Mouse (Mus musculus) gastrocnemius, postnatal 10 days (tissue): ENCODE measurements around the gene Kcnk4. TPM values are rescaled to one million over a fixed set of nuclear protein-coding genes. Genes with fewer than 3 reads are reported as not detected.

ENCODE experiments used
- DNase-seq: peaks from one replicate; pipeline ENCODE4 v3.0.0; 2021; ENCODE audit warnings: mixed read lengths
- total RNA-seq, 2 experiments: library from RNA; stranded (reverse); gene quantifications; 2 replicates each; pipeline ENCODE4 v1.2.3; 2021

Kcnk4 gene
- total RNA-seq, 2 experiments from 2014 or later = not detected

DNA sequence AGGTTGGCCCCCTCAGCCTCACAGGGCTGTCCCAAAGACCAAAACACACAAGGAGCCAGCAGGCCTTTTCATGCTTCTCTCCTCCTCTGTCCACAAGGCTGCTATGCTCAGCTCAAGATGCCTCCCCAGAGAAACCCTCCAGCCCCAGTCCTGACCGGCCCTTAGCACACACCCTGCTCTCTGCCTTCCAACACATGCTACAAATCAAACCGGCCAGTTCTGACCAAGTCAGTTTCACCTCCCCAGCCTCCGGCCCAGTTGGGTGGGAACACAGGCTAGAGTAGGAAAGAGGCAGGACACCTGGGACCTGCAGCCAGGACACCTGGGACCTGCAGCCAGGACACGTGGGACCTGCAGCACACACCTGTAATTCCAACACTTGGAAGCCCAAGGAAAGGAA lies 17.8 kb downstream of the Kcnk4 start:
- DNase-seq = no peak

DNA sequence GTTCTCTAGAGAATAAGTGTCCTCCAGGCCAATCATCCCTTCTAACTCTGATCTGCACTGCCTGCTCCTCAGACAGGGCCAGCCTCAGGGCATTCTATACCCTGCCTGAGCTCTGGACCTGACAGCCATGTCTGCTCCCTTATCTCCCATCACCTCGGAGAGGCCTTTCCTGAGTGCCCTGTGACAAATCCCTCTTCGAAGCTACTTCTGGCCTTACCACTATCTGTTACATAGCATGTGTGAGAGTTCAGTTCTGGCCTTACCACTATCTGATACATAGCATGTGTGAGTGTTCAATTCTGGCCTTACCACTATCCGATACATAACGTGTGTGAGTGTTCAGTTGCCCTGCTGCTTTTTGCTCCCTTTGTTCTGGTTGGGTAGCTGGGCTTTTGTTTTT lies 19.0 kb downstream of the Kcnk4 start:
- no peak for DNase-seq

DNA sequence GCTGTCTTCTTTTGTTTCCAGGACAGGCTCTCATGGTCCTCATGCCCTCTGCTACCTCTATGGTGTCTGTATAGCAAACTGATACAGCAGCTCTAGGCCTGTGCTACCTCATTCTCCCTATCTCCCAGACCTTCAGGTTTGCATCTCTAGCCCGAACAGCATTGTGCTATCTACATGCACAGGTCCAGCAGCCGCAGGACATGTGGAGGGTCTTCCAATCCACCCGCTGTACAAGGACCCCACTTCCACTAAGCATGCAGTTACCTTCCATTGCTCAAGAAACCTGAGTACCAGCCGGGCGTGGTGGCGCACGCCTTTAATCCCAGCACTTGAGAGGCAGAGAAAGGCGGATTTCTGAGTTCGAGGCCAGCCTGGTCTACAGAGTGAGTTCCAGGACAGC lies 19.8 kb downstream of the Kcnk4 start:
- DNase-seq = no peak

DNA sequence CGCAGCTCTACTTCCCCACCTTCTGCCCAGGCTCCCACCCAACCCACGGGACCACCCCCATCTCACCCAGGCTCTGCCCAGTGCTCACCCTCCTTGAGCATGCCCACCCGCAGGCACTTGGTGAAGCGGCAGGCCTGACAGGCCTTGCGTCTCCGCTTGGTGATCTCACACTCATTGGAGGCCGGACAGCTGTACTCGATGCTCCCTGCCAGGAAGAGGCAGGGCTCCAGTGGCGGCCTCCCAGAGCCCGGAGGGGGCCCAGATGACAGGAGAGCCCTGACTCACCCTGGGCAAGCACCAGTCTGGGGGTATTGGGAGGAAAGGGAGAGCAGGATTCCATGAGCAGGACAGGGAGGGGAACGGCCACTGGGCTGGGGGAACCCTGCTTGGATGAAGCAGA lies 20.3 kb downstream of the Kcnk4 start:
- DNase-seq = peak; percentile 43

- no peak for DNase-seq
These were observed 21.3 kb downstream of the Kcnk4 start for GRCm38 (mm10) chr19:6913036-6913435.

DNA sequence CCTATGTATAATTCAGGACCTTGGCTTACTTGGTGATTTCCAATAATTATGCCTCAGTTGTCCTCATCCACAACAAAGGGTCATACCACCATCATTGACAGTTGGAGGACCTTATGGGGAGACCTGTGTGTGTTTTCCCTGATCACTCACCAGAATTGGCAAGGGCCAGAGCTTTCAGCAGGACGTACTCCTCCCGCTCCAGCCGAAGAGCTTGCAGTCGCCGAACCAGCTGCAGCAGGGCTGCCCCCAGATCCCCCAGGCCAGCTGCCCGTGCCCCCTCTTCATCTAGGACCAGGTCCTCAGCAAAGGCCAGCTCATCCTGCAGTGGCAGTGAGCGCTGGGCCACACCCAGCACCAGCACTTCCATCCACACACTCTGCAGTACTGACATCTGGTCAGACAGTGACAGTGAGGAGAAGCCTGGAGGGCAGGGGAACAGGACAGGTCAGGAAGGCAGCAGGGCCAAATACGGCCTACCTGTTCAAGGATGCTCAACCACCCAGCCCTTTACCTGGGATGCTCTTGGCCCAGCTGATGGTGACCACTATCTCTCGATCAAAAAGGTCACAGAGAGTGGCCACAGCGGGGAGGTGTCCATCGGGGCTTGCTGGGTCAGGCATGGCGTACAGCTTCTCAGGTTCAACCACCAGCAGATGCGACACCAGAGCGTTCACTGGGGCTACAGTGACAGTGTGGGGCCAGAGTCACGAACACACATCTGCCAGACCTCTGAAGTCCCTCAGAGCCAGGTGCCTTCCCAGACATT lies 21.9 kb downstream of the Kcnk4 start:
- no peak for DNase-seq

- peak; percentile 5 for DNase-seq
These were observed 22.9 kb downstream of the Kcnk4 start for GRCm38 (mm10) chr19:6911101-6912074.

DNA sequence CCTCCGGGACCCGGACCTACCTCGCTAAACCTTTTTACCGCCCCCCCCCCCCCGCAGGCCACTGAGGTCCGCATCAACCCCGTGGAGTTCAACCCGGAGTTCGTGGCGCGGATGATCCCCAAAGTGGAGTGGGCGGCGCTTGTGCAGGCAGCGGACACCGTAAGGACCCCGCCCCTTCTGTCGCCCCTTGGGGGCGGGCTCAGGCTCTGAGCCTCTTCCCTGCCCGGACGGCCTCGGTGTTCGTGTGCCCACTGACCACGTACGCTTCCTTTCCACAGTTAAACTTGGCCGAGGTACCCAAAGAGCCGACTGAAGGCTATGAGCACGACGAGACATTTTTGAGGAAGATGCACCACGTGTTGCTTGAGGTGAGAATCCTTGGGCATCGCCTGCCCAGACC lies 24.0 kb downstream of the Kcnk4 start:
- DNase-seq = peak; percentile 45

DNA sequence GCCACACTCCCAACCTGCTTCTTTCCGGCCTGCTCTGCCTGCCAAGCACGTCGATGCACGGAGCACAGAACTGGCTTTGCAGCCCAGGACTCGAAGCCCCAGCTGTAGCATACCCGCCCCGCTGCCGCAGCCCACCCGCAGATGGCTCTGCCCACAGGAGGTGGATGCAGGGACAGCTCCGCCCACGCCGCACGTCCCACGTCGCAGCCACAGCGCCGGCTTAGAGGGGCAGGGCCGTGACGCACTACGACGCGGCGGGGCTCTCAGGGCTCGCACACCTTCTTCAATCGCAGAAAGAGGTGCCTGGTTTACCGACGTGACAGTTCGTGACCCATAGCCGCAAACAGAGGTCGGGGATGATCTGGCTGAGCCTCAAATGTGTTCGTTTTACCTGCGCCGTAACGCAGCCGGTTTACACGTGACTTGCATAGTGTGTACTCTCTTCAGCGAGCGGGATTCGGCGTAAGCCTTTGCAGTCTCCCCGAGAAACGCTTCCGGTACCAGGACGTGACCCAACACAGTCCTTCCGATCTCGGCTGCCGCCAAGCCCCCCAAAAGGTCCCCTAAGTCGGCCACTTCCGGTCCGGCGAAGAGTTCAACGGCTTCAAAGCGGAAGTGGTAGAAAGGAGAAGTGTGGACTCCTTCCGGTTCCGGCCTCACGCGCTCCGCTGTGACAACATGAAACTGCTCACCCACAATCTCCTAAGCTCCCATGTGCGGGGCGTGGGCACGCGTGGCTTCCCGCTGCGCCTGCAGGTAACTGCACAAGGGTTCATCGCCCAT lies 24.6 kb downstream of the Kcnk4 start, which contains the start of the genes Trmt112 and Prdx5:
TSS of gene Trmt112 (plus strand) at position 192 of the 783 bp plus-strand sequence.
TSS of gene Prdx5 (minus strand) at position 600 of the 783 bp plus-strand sequence.
- DNase-seq = peak; percentile 83

- DNase-seq = no peak
These were observed 25.3 kb downstream of the Kcnk4 start for GRCm38 (mm10) chr19:6909021-6909420.

GRCm38 (mm10) chr19:6907811-6908540 lies 26.3 kb downstream of the Kcnk4 start:
- DNase-seq = no peak

DNA sequence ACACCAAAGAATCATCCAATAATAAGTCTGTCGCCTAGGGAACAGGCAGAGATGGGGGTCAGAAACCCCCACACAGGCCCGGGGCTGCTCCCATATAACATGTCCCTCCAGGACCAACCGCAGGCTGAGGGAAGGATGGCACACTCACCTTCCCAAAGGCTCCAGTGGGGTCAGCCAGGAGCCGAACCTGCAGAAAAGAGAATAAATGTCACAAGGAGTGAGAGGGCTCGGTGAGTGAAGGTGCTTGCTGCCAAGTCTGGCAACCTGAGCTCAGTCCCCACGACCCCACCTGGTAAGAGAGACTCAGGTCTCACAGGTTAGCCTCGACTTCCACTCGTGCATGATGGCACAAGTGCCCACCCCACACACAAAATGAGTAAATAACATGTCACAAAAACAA lies 27.2 kb downstream of the Kcnk4 start:
- DNase-seq = no peak

GRCm38 (mm10) chr19:6906199-6906598 lies 28.1 kb downstream of the Kcnk4 start:
- DNase-seq = no peak

- no peak for DNase-seq
These were observed 28.7 kb downstream of the Kcnk4 start for GRCm38 (mm10) chr19:6905498-6906159.

DNA sequence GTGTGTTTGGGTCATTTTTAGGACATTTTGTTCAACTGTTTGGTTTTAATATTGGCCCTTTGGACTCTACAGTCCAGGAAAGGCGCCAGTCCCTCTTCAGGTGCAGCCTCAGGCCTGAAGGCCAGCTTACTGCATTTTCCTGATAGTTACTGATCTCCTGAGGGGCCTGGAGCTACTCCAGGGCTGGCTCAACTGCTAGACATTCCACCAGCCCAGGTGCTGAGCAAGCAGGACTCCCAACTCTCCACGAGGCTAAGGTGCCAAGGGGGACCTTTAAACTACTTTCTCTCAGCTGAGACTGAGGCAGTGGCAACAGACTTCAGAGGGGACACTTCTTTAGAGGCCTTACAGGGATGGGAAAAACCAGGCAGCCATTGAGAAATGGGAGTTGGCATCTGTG lies 29.5 kb downstream of the Kcnk4 start:
- DNase-seq = no peak

GRCm38 (mm10) chr19:6903031-6903430 lies 31.3 kb downstream of the Kcnk4 start:
- no peak for DNase-seq

- DNase-seq = no peak
These were observed 34.7 kb downstream of the Kcnk4 start for GRCm38 (mm10) chr19:6899641-6900040.

DNA sequence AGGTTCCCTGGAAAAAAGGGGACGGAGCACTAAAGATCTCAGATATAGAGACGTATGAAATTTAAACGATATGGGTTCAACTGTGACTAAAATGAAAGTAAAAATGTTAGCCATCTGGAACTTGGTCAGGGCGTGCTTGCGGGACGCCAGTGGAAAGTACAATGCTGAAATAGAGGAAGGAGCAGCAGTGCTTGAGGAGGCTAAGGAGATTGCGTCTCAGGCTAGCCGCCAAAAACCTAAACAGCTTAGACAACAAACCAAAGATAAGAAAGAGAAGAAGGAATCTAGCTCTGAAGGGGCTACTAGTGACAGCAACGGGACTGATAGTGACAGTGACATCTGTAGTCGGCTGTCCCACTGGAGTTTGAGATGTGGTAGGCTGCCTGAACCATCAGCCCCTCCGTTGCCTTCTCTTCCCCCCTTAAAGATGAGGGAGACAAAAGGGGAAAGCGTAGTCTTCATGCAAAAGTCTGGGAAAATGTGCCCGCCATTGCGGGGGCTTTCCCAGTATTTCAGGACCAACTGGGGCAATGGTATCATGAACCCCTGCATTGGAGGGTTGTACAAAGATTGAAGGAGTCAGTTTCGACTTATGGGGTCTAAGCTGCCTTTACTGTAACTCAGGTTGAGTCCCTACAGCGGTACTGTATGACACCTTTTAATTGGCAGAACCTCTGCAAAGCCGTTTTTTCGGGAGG lies 38.6 kb downstream of the Kcnk4 start:
- peak; percentile 1 for DNase-seq

GRCm38 (mm10) chr19:6893731-6894451 lies 40.4 kb downstream of the Kcnk4 start:
- DNase-seq = peak; percentile 1

GRCm38 (mm10) chr19:6892512-6892911 lies 41.8 kb downstream of the Kcnk4 start:
- DNase-seq = no peak
